In the genomic region with DNA sequence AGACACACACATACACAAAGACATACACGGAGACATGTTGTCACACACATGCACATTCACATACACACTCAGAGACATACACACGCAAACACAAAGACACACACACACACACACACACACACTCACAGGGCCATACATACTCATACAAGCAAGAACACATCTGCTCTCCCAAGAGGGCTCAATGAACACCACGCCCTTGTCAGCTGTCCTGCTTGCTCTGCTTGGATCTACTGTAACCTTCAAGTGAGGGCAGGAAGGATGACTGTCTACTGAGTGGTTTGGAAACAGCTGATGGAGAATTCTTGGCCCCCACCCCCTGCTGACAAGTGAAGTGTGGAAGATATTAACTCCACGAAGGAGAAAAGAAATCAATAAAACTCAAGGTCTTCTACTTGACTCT, we compare ENCODE assay signal across 21 mouse cellular contexts.
DNase-seq lines count a peak whose midpoint lies in the region; TF ChIP-seq lines count a peak whose summit lies in the region.
"Had no signal": no experiment of that assay in that cellular context is flagged by ENCODE, and none has a peak within 500 bp of the region (broad histone marks: within the 10 kb centered on the region; RNA-seq: fewer than 3 reads in every experiment).

No protein-coding gene starts in this region.

- H3K27me3 ChIP-seq in C2C12 (ENCODE audit: control insufficient read depth, insufficient read depth, insufficient read length): no peaks in the 10 kb centered on the region
- no peaks in the 10 kb centered on the region for H3K27me3 ChIP-seq in myocyte (ENCODE audit: control insufficient read depth, insufficient read depth, insufficient read length)
- H3K27me3 ChIP-seq: embryonic facial prominence, embryonic 12.5 days; forebrain, embryonic 13.5 days; forebrain, embryonic 15.5 days; Patski had no signal

- no peaks in the 10 kb centered on the region for H3K79me2 ChIP-seq in C2C12 (ENCODE audit: control insufficient read depth, insufficient read depth)
- H3K79me2 ChIP-seq in myocyte (ENCODE audit: control insufficient read depth, insufficient read depth): no peaks in the 10 kb centered on the region

- peak; percentile 6 for DNase-seq in ZHBTc4 (ENCODE audit: low read depth, low spot score)
- DNase-seq in right cerebral cortex, adult 18-20 months: no peak
- DNase-seq in layer of hippocampus, postnatal 14 days (ENCODE audit: low spot score in 2 of 2): no peak
- DNase-seq: adrenal gland, adult 2 months; adrenal gland, postnatal 10 days; adrenal gland, postnatal 25 days; cerebellum, adult 11 months; cerebellum, adult 18-20 months; cerebellum, adult 8-10 months; cerebellum, adult 9-11 months; cerebellum, postnatal 14 days; cerebellum, postnatal 36 days; embryo, embryonic 11 days; forebrain, postnatal 0 days had no signal

- no peak for TF ChIP-seq CTCF in C2C12 (IDR thresholded peaks at IDR 0.05; ENCODE audit: control insufficient read depth, insufficient read depth, insufficient read length)

- no peaks in the 10 kb centered on the region for H3K36me3 ChIP-seq in C2C12 (ENCODE audit: control insufficient read depth, insufficient read depth)
- no peaks in the 10 kb centered on the region for H3K36me3 ChIP-seq in myocyte (ENCODE audit: control insufficient read depth, insufficient read depth)
- H3K36me3 ChIP-seq: embryonic facial prominence, embryonic 12.5 days; forebrain, embryonic 15.5 days; G1E had no signal

- H3ac ChIP-seq in C2C12 (ENCODE audit: control insufficient read depth, insufficient read length, low read depth): no peak overlapping the region
- no peak overlapping the region for H3ac ChIP-seq in myocyte (ENCODE audit: control insufficient read depth, insufficient read length)

- no peaks in the 10 kb centered on the region for H3K79me3 ChIP-seq in C2C12 (ENCODE audit: low read depth)

- H3K4me2 ChIP-seq in myocyte (ENCODE audit: low read depth): peak overlapping the region; percentile 40
- H3K4me2 ChIP-seq: embryonic facial prominence, embryonic 12.5 days; forebrain, embryonic 13.5 days; forebrain, embryonic 15.5 days had no signal

- H3K4me3 ChIP-seq in C2C12 (ENCODE audit: insufficient read depth, poor library complexity, severe bottlenecking): no peak overlapping the region
- no peak overlapping the region for H3K4me3 ChIP-seq in myocyte
- H3K4me3 ChIP-seq: embryonic facial prominence, embryonic 12.5 days; forebrain, embryonic 13.5 days; forebrain, embryonic 15.5 days had no signal

- TF ChIP-seq POLR2A in myocyte (IDR thresholded peaks at IDR 0.05; ENCODE audit: insufficient read length, low read depth): no peak

TF ChIP-seq in C2C12, 6 proteins besides CTCF, POLR2A, EP300 and RAD21:
- peak; percentile 69 for TF ChIP-seq MYOD1 (IDR thresholded peaks at IDR 0.05; ENCODE audit: control insufficient read depth, insufficient read length, low read depth)
- TF ChIP-seq MYOG (IDR thresholded peaks at IDR 0.05; ENCODE audit: control insufficient read depth, extremely low read depth, insufficient read length): no peak

TF ChIP-seq in myocyte, 11 proteins besides CTCF, POLR2A, EP300 and RAD21:
- no peak for TF ChIP-seq REST (IDR thresholded peaks at IDR 0.05; ENCODE audit: insufficient read depth, insufficient read length)
- TF ChIP-seq SRF (IDR thresholded peaks at IDR 0.05; ENCODE audit: control insufficient read depth, insufficient read length, low read depth): no peak
- TF ChIP-seq TCF12 (IDR thresholded peaks at IDR 0.05; ENCODE audit: insufficient read depth, poor library complexity, severe bottlenecking): peak; percentile 91
- TF ChIP-seq MYOD1 (IDR thresholded peaks at IDR 0.05; ENCODE audit: control insufficient read depth in 1 of 3, insufficient read length in 2 of 3, low read depth in 2 of 3): peak; percentile 84 to 99 (median 97)
- TF ChIP-seq MYOG (IDR thresholded peaks at IDR 0.05; ENCODE audit: control insufficient read depth in 1 of 3, insufficient read depth in 1 of 3, insufficient read length in 2 of 3, low read depth in 2 of 3): peak; percentile 89 to 99 (median 96)
- peak; percentile 82 for TF ChIP-seq TCF3 (IDR thresholded peaks at IDR 0.05; ENCODE audit: insufficient read length, low read depth)
- TF ChIP-seq CEBPB (IDR thresholded peaks at IDR 0.05; ENCODE audit: insufficient read depth, poor library complexity, severe bottlenecking): 0 out of 2 replicates have a peak, but pooled peaks have one; percentile 3
